Mouse (Mus musculus) bone marrow, adult 2 months (tissue): ENCODE results near the gene Fer. TPM values are rescaled to one million over a fixed set of nuclear protein-coding genes. Genes with fewer than 3 reads are reported as not detected.

Source experiments
- H3K27ac ChIP-seq: fragments of 200-500 bp; 2 replicates; pipeline ENCODE4 v1.5.1; 2012; ENCODE audit warnings: low read depth, mild to moderate bottlenecking, control low read depth, inconsistent platforms, low read length; ENCODE audit not compliant: control insufficient read depth, poor library complexity, insufficient read depth
- H3K4me1 ChIP-seq: fragments of 200-500 bp; 2 replicates; pipeline ENCODE4 v1.6.1; 2011; ENCODE audit warnings: low read length; ENCODE audit not compliant: control insufficient read depth, insufficient read depth
- H3K4me3 ChIP-seq: fragments of 200-500 bp; replicated peaks from 2 replicates; pipeline ENCODE3; 2011; ENCODE audit warnings: mild to moderate bottlenecking, low read depth, low read length, control low read depth; ENCODE audit not compliant: control insufficient read depth
- CTCF ChIP-seq: fragments of 200-500 bp; IDR thresholded peaks from 2 replicates; pipeline ENCODE4 v1.5.1; 2011; ENCODE audit warnings: low read length, control low read depth; ENCODE audit not compliant: control insufficient read depth, insufficient read depth
- POLR2A ChIP-seq: fragments of 200-500 bp; IDR thresholded peaks from 2 replicates; pipeline ENCODE4 v1.6.1; 2011; ENCODE audit warnings: low read depth, mild to moderate bottlenecking, control low read depth, low read length, borderline replicate concordance; ENCODE audit not compliant: control insufficient read depth
- WGBS: fragments of 180-500 bp; shearing (Covaris S2); methylation state at CpG from one replicate; pipeline ENCODE4 v1.1.7; 2018; 5-methylcytosine and 5-hydroxymethylcytosine counted together
- polyA plus RNA-seq: library from polyadenylated mRNA; stranded (reverse); fragments of >200 nt; gene quantifications from 2 replicates; pipeline ENCODE4 v1.2.4, GENCODE M21; 2011; ENCODE audit warnings: low replicate concordance; ENCODE audit not compliant: missing spikeins, insufficient read depth, insufficient read length

The Fer gene
- polyA plus RNA-seq, 1 experiment, result 4.9 TPM

GRCm38 (mm10) chr17:63850016-63850415, 12.8 kb upstream of the Fer start:
- H3K4me1 ChIP-seq, result peaks cover 2% of the 10 kb centered on the region
- no peak overlapping the region for H3K27ac ChIP-seq
- TF ChIP-seq CTCF, result no peak
- no peak for TF ChIP-seq POLR2A
- 2% methylated on average over 9 of the region's 9 CpGs for whole genome bisulfite sequencing
- H3K4me3 ChIP-seq, result no peak overlapping the region

GRCm38 (mm10) chr17:63857023-63857544, 5.8 kb upstream of the Fer start:
- WGBS, result 18% methylated on average over 7 of the region's 7 CpGs
- no peak overlapping the region for H3K4me3 ChIP-seq
- no peak overlapping the region for H3K27ac ChIP-seq
- no peaks in the 10 kb centered on the region for H3K4me1 ChIP-seq
- TF ChIP-seq POLR2A (no peak), CTCF (no peak)

- WGBS, result 82% methylated on average over 4 of the region's 4 CpGs
- Histone ChIP-seq H3K4me3 (no peak overlapping the region), H3K4me1 (no peaks in the 10 kb centered on the region), H3K27ac (no peak overlapping the region)
- no peak for TF ChIP-seq POLR2A
- TF ChIP-seq CTCF, result no peak
These were observed 1.9 kb upstream of the Fer start for GRCm38 (mm10) chr17:63860988-63861387.

- no peak for TF ChIP-seq CTCF
- TF ChIP-seq POLR2A, result no peak
- H3K27ac ChIP-seq, result no peak overlapping the region
- H3K4me1 ChIP-seq, result no peaks in the 10 kb centered on the region
- 38% methylated on average over 3 of the region's 3 CpGs for WGBS
- no peak overlapping the region for H3K4me3 ChIP-seq
These were observed 463 bp upstream of the Fer start for GRCm38 (mm10) chr17:63862399-63862798.

- TF ChIP-seq POLR2A (peak; percentile 44; the same call in 1 of the 2 replicates), CTCF (no peak)
- WGBS, result under 1% methylated on average over 55 of the region's 55 CpGs
These were observed 836 bp downstream of the Fer start, which contains the start of gene A930002H24Rik for GRCm38 (mm10) chr17:63863647-63864149. Gene A930002H24Rik, minus strand, starts transcription at chr17:63863791.

GRCm38 (mm10) chr17:63864171-63864571, 1.3 kb downstream of the Fer start:
- under 1% methylated on average over 39 of the region's 48 CpGs for WGBS

More at GRCm38 (mm10) chr17:63863647-63864149, 836 bp downstream of the Fer start, which contains the start of gene A930002H24Rik:
- H3K27ac ChIP-seq, result peak within 1 kb of the TSS; percentile 57; the same call in 1 of the 2 replicates
- H3K4me1 ChIP-seq, result no peaks in the 10 kb centered on the region
- H3K4me3 ChIP-seq, result peak within 1 kb of the TSS; percentile 46

GRCm38 (mm10) chr17:63871773-63872172, 8.9 kb downstream of the Fer start:
- TF ChIP-seq POLR2A (no peak), CTCF (no peak)
- H3K4me3 ChIP-seq, result no peak overlapping the region
- H3K4me1 ChIP-seq, result peaks cover 1% of the 10 kb centered on the region; the same call in 1 of the 2 replicates
- WGBS, result 80% methylated on average over 7 of the region's 7 CpGs
- H3K27ac ChIP-seq, result no peak overlapping the region

More at GRCm38 (mm10) chr17:63864171-63864571, 1.3 kb downstream of the Fer start:
- no peak for TF ChIP-seq CTCF
- no peak; the same call in 1 of the 2 replicates for TF ChIP-seq POLR2A
- Histone ChIP-seq H3K4me3 (peak overlapping the region; percentile 46), H3K4me1 (no peaks in the 10 kb centered on the region), H3K27ac (peak overlapping the region; percentile 16; the same call in 1 of the 2 replicates)

- no peak for TF ChIP-seq POLR2A
- no peak for TF ChIP-seq CTCF
- no peak overlapping the region for H3K27ac ChIP-seq
- H3K4me1 ChIP-seq, result no peaks in the 10 kb centered on the region
- WGBS, result 84% methylated on average over 4 of the region's 4 CpGs
- H3K4me3 ChIP-seq, result no peak overlapping the region
These were observed 16.0 kb downstream of the Fer start for GRCm38 (mm10) chr17:63878889-63879288.
